Mouse (Mus musculus) thymus, adult 2 months (tissue): ENCODE results near the gene Filip1.

Experiments
- CTCF ChIP-seq: fragments of 200-500 bp; IDR thresholded peaks from 2 replicates; pipeline ENCODE4 v1.5.1; 2012; ENCODE audit warnings: mild to moderate bottlenecking, control low read depth, low read length, moderate library complexity, borderline replicate concordance; ENCODE audit not compliant: control insufficient read depth, poor library complexity, insufficient read depth; ENCODE audit errors: extremely low read depth
- POLR2A ChIP-seq: fragments of 200-500 bp; IDR thresholded peaks from 2 replicates; pipeline ENCODE4 v1.6.1; 2012; ENCODE audit warnings: mild to moderate bottlenecking, low read length, control low read depth, moderate library complexity; ENCODE audit not compliant: control insufficient read depth, poor library complexity, insufficient read depth; ENCODE audit errors: extremely low read depth

DNA sequence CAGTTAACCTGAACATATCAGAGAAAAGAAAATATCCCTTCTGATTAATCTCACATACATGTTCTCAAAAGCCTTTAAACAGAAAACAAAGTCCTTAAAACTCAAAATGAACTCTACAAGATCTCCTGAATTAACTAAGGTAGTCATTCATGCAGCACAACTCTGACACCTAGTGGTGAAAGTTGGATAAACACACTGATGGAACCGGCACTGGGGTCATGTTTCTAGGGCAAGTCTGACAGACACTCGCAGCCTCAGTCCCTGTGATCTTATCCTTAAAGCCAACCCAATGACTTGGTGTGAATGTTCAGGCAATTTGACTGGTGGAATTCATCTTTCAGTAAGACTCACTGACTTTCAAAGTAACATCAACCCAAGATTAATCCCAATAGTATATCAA is 13.4 kb upstream of the Filip1 start:
- TF ChIP-seq CTCF (no peak), POLR2A (no peak)
